Mouse (Mus musculus) midbrain, embryonic 11.5 days (tissue): ENCODE data around the gene Cped1. TPM values are rescaled to one million over a fixed set of nuclear protein-coding genes. Genes with fewer than 3 reads are reported as not detected.
"Not testable (repeated sequence)": the region's sequence is repeated elsewhere in the genome, so short reads cannot be mapped to it uniquely, and the experiment has no call there.

Source experiments
- ATAC-seq: fragments of 200-750 bp; cut with Nextera tagmentation; 2 replicates; pipeline ENCODE4 v1.8.0; 2017; ENCODE audit warnings: moderate TSS enrichment, moderate library complexity; ENCODE audit not compliant: low FRiP score
- DNase-seq: peaks from one replicate; pipeline ENCODE4 v3.0.0; 2015; ENCODE audit warnings: low spot score; ENCODE audit errors: missing footprints
- H3K27ac ChIP-seq: fragments of 300-500 bp; sonication (generic); 2 replicates; pipeline ENCODE4 v1.5.1; 2014; ENCODE audit warnings: low read depth, low read length
- H3K27me3 ChIP-seq: fragments of 300-500 bp; sonication (generic); 2 replicates; pipeline ENCODE4 v1.6.1; 2014; ENCODE audit warnings: mild to moderate bottlenecking, low read length, moderate library complexity, mixed read lengths; ENCODE audit not compliant: control insufficient read depth, insufficient read depth
- H3K36me3 ChIP-seq: fragments of 300-500 bp; sonication (generic); 2 replicates; pipeline ENCODE4 v1.6.1; 2014; ENCODE audit warnings: mild to moderate bottlenecking, low read length, moderate library complexity, mixed read lengths; ENCODE audit not compliant: control insufficient read depth, insufficient read depth
- H3K4me1 ChIP-seq: fragments of 300-500 bp; sonication (generic); 2 replicates; pipeline ENCODE4 v1.6.1; 2014; ENCODE audit warnings: low read length; ENCODE audit not compliant: control insufficient read depth, insufficient read depth
- H3K4me2 ChIP-seq: fragments of 300-500 bp; sonication (generic); 2 replicates; pipeline ENCODE4 v1.6.1; 2014; ENCODE audit warnings: mild to moderate bottlenecking, moderate library complexity
- H3K4me3 ChIP-seq: fragments of 300-500 bp; sonication (generic); 2 replicates; pipeline ENCODE4 v1.5.1; 2014; ENCODE audit warnings: low read depth, low read length
- H3K9ac ChIP-seq: fragments of 300-500 bp; sonication (generic); 2 replicates; pipeline ENCODE4 v1.6.1; 2014; ENCODE audit warnings: low read length
- H3K9me3 ChIP-seq: fragments of 300-500 bp; sonication (generic); 2 replicates; pipeline ENCODE4 v1.6.1; 2016; ENCODE audit warnings: low read length; ENCODE audit not compliant: control insufficient read depth
- WGBS: fragments of 180-500 bp; shearing (Covaris S2); extraction: QIAGEN DNeasy Blood & Tissue Kit; methylation state at CpG from one replicate; pipeline ENCODE4 v1.1.7; 2014; 5-methylcytosine and 5-hydroxymethylcytosine counted together
- polyA plus RNA-seq: library from polyadenylated mRNA; unstranded; fragments of >200 nt; fragmentation: Nextera tagmentation; extraction: Ambion mirVana; gene quantifications from 2 replicates; pipeline ENCODE4 v1.2.1, GENCODE M21; 2014

The Cped1 gene
- polyA plus RNA-seq, 1 experiment from 2014 or later, result 9.6 TPM

- WGBS, result 91% methylated on average over 8 of the region's 8 CpGs
- DNase-seq, result no peak
Measured at GRCm38 (mm10) chr6:22222947-22223346, 237.2 kb downstream of the Cped1 start.

GRCm38 (mm10) chr6:22224351-22224750 is 238.6 kb downstream of the Cped1 start:
- no peak overlapping the region for H3K27ac ChIP-seq
- no peak overlapping the region for H3K4me2 ChIP-seq
- DNase-seq, result no peak
- no peaks in the 10 kb centered on the region for H3K27me3 ChIP-seq
- H3K4me3 ChIP-seq, result no peak overlapping the region
- H3K36me3 ChIP-seq, result no peaks in the 10 kb centered on the region
- no peaks in the 10 kb centered on the region for H3K9me3 ChIP-seq
- 98% methylated on average over 4 of the region's 4 CpGs for WGBS
- no peak for ATAC-seq
- no peak overlapping the region for H3K9ac ChIP-seq
- H3K4me1 ChIP-seq, result no peaks in the 10 kb centered on the region

More at GRCm38 (mm10) chr6:22222947-22223346, 237.2 kb downstream of the Cped1 start:
- H3K4me1 ChIP-seq, result no peaks in the 10 kb centered on the region
- no peaks in the 10 kb centered on the region for H3K9me3 ChIP-seq
- H3K36me3 ChIP-seq, result no peaks in the 10 kb centered on the region
- no peak overlapping the region for H3K4me2 ChIP-seq
- no peak overlapping the region for H3K9ac ChIP-seq
- no peak overlapping the region for H3K27ac ChIP-seq
- H3K4me3 ChIP-seq, result no peak overlapping the region
- ATAC-seq, result no peak
- no peaks in the 10 kb centered on the region for H3K27me3 ChIP-seq

DNA sequence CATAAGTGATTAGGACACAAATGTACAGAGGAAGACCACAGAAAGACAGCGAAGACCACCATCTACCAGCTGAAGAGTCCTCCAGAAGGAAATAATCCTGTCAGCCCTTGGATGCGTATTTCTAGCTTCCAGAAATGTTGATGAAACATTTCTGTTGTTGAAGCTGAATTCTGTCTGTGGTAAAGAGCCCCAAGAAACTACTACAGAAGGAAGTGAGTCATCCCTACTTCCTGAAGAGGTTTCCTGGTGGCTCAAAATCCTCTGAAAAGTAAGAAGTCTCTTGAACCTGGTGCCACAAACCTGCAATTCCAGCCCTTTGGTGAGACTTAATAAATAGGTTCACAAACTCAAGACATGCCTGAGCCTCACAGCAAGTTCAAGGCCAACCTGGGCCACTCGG is 245.5 kb downstream of the Cped1 start:
- no peaks in the 10 kb centered on the region for H3K27me3 ChIP-seq
- 84% methylated on average over 3 of the region's 3 CpGs for WGBS
- no peaks in the 10 kb centered on the region for H3K36me3 ChIP-seq
- H3K27ac ChIP-seq, result no peak overlapping the region
- no peak for DNase-seq
- no peak overlapping the region for H3K9ac ChIP-seq
- no peak for ATAC-seq
- H3K4me3 ChIP-seq, result no peak overlapping the region
- H3K4me2 ChIP-seq, result no peak overlapping the region
- no peaks in the 10 kb centered on the region for H3K4me1 ChIP-seq
- no peaks in the 10 kb centered on the region for H3K9me3 ChIP-seq

- Histone ChIP-seq H3K27ac (no peak overlapping the region), H3K4me2 (no peak overlapping the region), H3K36me3 (no peaks in the 10 kb centered on the region), H3K9me3 (no peaks in the 10 kb centered on the region), H3K27me3 (no peaks in the 10 kb centered on the region), H3K9ac (no peak overlapping the region), H3K4me1 (no peaks in the 10 kb centered on the region), H3K4me3 (no peak overlapping the region)
- WGBS, result 91% methylated on average over 6 of the region's 6 CpGs
- DNase-seq, result peak; percentile 56
- no peak for ATAC-seq
Measured at GRCm38 (mm10) chr6:22233517-22233916, 247.8 kb downstream of the Cped1 start.

DNA sequence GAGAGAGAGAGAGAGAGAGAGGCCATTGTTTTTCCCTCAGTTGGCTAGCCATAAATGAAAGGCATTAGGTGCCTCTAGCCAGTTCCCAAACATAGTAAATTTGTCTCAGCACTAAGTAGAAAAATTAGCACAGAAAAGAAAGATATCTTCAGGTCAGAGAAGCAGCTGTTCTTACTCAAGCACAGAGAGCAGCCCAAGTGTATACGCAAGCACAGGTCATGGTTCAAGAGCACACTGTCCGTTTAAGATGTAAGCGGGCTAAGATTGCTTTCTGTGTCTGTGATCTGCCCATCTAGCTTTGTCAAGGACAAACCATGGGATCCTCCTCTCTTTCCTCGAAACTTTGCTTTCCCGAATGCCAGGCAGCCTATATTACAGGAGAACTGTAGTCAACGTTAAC is 249.4 kb downstream of the Cped1 start:
- H3K4me3 ChIP-seq, result no peak overlapping the region
- no peak overlapping the region for H3K4me2 ChIP-seq
- WGBS, result 89% methylated on average over 6 of the region's 6 CpGs
- no peak for ATAC-seq
- H3K27me3 ChIP-seq, result no peaks in the 10 kb centered on the region
- no peaks in the 10 kb centered on the region for H3K9me3 ChIP-seq
- H3K9ac ChIP-seq, result no peak overlapping the region
- H3K4me1 ChIP-seq, result no peaks in the 10 kb centered on the region
- no peak for DNase-seq
- no peaks in the 10 kb centered on the region for H3K36me3 ChIP-seq
- H3K27ac ChIP-seq, result no peak overlapping the region

GRCm38 (mm10) chr6:22243321-22243720 is 257.6 kb downstream of the Cped1 start:
- Histone ChIP-seq H3K36me3 (no peaks in the 10 kb centered on the region), H3K27ac (no peak overlapping the region), H3K4me2 (no peak overlapping the region), H3K27me3 (no peaks in the 10 kb centered on the region), H3K4me3 (no peak overlapping the region), H3K9me3 (no peaks in the 10 kb centered on the region), H3K4me1 (no peaks in the 10 kb centered on the region), H3K9ac (no peak overlapping the region)
- ATAC-seq (no peak), DNase-seq (no peak)
- 60% methylated on average over 8 of the region's 8 CpGs for WGBS

GRCm38 (mm10) chr6:22246696-22247095 is 261.0 kb downstream of the Cped1 start:
- Histone ChIP-seq H3K27me3 (no peaks in the 10 kb centered on the region), H3K9ac (no peak overlapping the region), H3K4me2 (no peak overlapping the region), H3K9me3 (no peaks in the 10 kb centered on the region), H3K4me3 (no peak overlapping the region), H3K4me1 (no peaks in the 10 kb centered on the region), H3K36me3 (no peaks in the 10 kb centered on the region), H3K27ac (no peak overlapping the region)
- ATAC-seq, result no peak
- WGBS, result 84% methylated on average over 2 of the region's 2 CpGs
- no peak for DNase-seq

- Histone ChIP-seq H3K36me3 (no peaks in the 10 kb centered on the region), H3K4me1 (no peaks in the 10 kb centered on the region), H3K27me3 (no peaks in the 10 kb centered on the region), H3K9ac (no peak overlapping the region), H3K27ac (no peak overlapping the region), H3K4me3 (no peak overlapping the region), H3K4me2 (no peak overlapping the region), H3K9me3 (no peaks in the 10 kb centered on the region)
- WGBS, result 94% methylated on average over 4 of the region's 4 CpGs
- DNase-seq (no peak), ATAC-seq (no peak)
Measured at GRCm38 (mm10) chr6:22258784-22259183, 273.1 kb downstream of the Cped1 start.

DNA sequence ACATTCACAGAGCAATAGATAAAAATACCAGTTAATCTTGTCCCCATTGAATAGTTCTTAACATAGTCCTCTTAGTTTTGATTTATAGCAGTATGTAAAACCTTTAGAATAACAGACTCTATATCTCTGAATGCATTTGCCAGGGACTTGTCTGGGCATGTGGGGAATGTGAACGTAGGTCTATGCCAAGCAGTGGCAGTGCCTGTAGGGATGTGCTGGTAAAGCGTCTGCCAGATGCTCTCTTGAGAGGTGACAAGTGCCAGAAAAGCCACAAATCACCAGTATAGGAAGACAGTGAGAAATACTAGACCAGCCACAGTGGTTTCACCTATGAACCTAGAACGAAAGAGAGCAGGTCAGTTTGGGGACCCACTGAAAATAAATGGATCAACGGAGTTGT is 276.8 kb downstream of the Cped1 start:
- 83% methylated on average over 4 of the region's 4 CpGs for WGBS
- no peak overlapping the region for H3K4me3 ChIP-seq
- H3K9ac ChIP-seq, result no peak overlapping the region
- no peak for ATAC-seq
- H3K27ac ChIP-seq, result no peak overlapping the region
- no peak for DNase-seq
- no peaks in the 10 kb centered on the region for H3K4me1 ChIP-seq
- no peaks in the 10 kb centered on the region for H3K9me3 ChIP-seq
- H3K36me3 ChIP-seq, result no peaks in the 10 kb centered on the region
- no peak overlapping the region for H3K4me2 ChIP-seq
- H3K27me3 ChIP-seq, result no peaks in the 10 kb centered on the region

GRCm38 (mm10) chr6:22264094-22264493 is 278.4 kb downstream of the Cped1 start:
- H3K27me3 ChIP-seq, H3K4me1 ChIP-seq, H3K36me3 ChIP-seq, H3K4me3 ChIP-seq, DNase-seq, H3K9ac ChIP-seq, H3K27ac ChIP-seq, H3K9me3 ChIP-seq, H3K4me2 ChIP-seq, ATAC-seq: not testable (repeated sequence)
- 91% methylated on average over 8 of the region's 8 CpGs for WGBS
